Mouse (Mus musculus) MEL-GATA-1-ER (cell line): Measurements from ENCODE around the gene Tbc1d13.
"Not testable (repeated sequence)": the region's sequence is repeated elsewhere in the genome, so short reads cannot be mapped to it uniquely, and the experiment has no call there.

Experiments used
- DNase-seq: peaks from one replicate; pipeline ENCODE4 v3.0.0-alpha.2; 2012; ENCODE audit warnings: low read depth; ENCODE audit errors: extremely low read depth

Gene Tbc1d13

GRCm38 (mm10) chr2:30128789-30129188 is 4.8 kb upstream of the Tbc1d13 start:
- DNase-seq, result peak; percentile 56

GRCm38 (mm10) chr2:30130156-30130555 is 3.4 kb upstream of the Tbc1d13 start:
- DNase-seq, result no peak

- DNase-seq, result not testable (repeated sequence)
Measured at GRCm38 (mm10) chr2:30131240-30131639, 2.3 kb upstream of the Tbc1d13 start.

GRCm38 (mm10) chr2:30132801-30133612 is 539 bp upstream of the Tbc1d13 start:
- no peak for DNase-seq

GRCm38 (mm10) chr2:30134378-30134711 is 799 bp downstream of the Tbc1d13 start:
- DNase-seq, result no peak

- DNase-seq, result peak; percentile 41
Measured at GRCm38 (mm10) chr2:30134928-30135620, 1.5 kb downstream of the Tbc1d13 start.

- no peak for DNase-seq
Measured at GRCm38 (mm10) chr2:30136458-30136857, 2.9 kb downstream of the Tbc1d13 start.

GRCm38 (mm10) chr2:30140021-30140420 is 6.5 kb downstream of the Tbc1d13 start:
- DNase-seq, result not testable (repeated sequence)

- DNase-seq, result no peak
Measured at GRCm38 (mm10) chr2:30144436-30144835, 10.9 kb downstream of the Tbc1d13 start.

GRCm38 (mm10) chr2:30147466-30147865 is 13.9 kb downstream of the Tbc1d13 start:
- DNase-seq, result no peak

- no peak for DNase-seq
Measured at GRCm38 (mm10) chr2:30151840-30152239, 18.3 kb downstream of the Tbc1d13 start.

GRCm38 (mm10) chr2:30152616-30153015 is 19.1 kb downstream of the Tbc1d13 start:
- DNase-seq, result no peak

GRCm38 (mm10) chr2:30159871-30160270 is 26.3 kb downstream of the Tbc1d13 start:
- DNase-seq, result not testable (repeated sequence)

GRCm38 (mm10) chr2:30161809-30162208 is 28.3 kb downstream of the Tbc1d13 start:
- peak; percentile 41 for DNase-seq

GRCm38 (mm10) chr2:30164340-30164932 is 30.9 kb downstream of the Tbc1d13 start:
- DNase-seq, result no peak

- DNase-seq, result peak; percentile 12
Measured at GRCm38 (mm10) chr2:30166677-30167076, 33.1 kb downstream of the Tbc1d13 start.

GRCm38 (mm10) chr2:30171371-30171996 is 37.9 kb downstream of the Tbc1d13 start, which contains the start of gene Endog:
Gene Endog, plus strand, starts transcription at chr2:30171493.
- DNase-seq, result peak; percentile 78

- DNase-seq, result peak; percentile 8
Measured at GRCm38 (mm10) chr2:30171997-30172382, 38.4 kb downstream of the Tbc1d13 start.

- no peak for DNase-seq
Measured at GRCm38 (mm10) chr2:30173541-30174240, 40.1 kb downstream of the Tbc1d13 start.

- DNase-seq, result no peak
Measured at GRCm38 (mm10) chr2:30175897-30176296, 42.4 kb downstream of the Tbc1d13 start.

GRCm38 (mm10) chr2:30176561-30176960 is 43.0 kb downstream of the Tbc1d13 start:
- no peak for DNase-seq
